Mouse (Mus musculus) myocyte (in vitro differentiated cells): ENCODE data around the gene Dnaja4.

Source experiments
- CEBPB ChIP-seq: IDR thresholded peaks from 2 replicates; pipeline ENCODE4 v1.6.1; 2011; ENCODE audit warnings: mild to moderate bottlenecking, moderate library complexity; ENCODE audit not compliant: poor library complexity, insufficient read depth, severe bottlenecking
- E2F4 ChIP-seq: IDR thresholded peaks from one replicate; pipeline ENCODE4 v1.6.1; 2011; ENCODE audit warnings: mild to moderate bottlenecking, control low read depth, moderate library complexity; ENCODE audit not compliant: insufficient read depth
- MAX ChIP-seq: IDR thresholded peaks from one replicate; pipeline ENCODE4 v1.6.1; 2011; ENCODE audit warnings: low read depth, mild to moderate bottlenecking, control low read depth
- MYOD1 ChIP-seq, 3 experiments: IDR thresholded peaks; one replicate each; pipeline ENCODE4 v1.6.1; 2011; ENCODE audit warnings: control low read depth in 2 of 3, low read depth in 2 of 3, mild to moderate bottlenecking in 2 of 3, moderate library complexity in 1 of 3; ENCODE audit not compliant: insufficient read length in 2 of 3, control insufficient read depth in 1 of 3
- POLR2A ChIP-seq: IDR thresholded peaks from one replicate; pipeline ENCODE4 v1.6.1; 2011; ENCODE audit warnings: low read depth, mild to moderate bottlenecking, control low read depth, moderate library complexity; ENCODE audit not compliant: insufficient read length
- POLR2AphosphoS2 ChIP-seq: IDR thresholded peaks from one replicate; pipeline ENCODE4 v1.6.1; 2011; ENCODE audit warnings: low read depth, control low read depth; ENCODE audit not compliant: insufficient read length
- SRF ChIP-seq: IDR thresholded peaks from one replicate; pipeline ENCODE4 v1.6.1; 2011; ENCODE audit warnings: low read depth; ENCODE audit not compliant: control insufficient read depth, insufficient read length
- USF1 ChIP-seq: IDR thresholded peaks from one replicate; pipeline ENCODE4 v1.6.1; 2011; ENCODE audit warnings: low read depth, mild to moderate bottlenecking, control low read depth, moderate library complexity

- TF ChIP-seq MYOD1 (IDR thresholded peaks at IDR 0.05; ENCODE audit: control insufficient read depth in 1 of 3, insufficient read length in 2 of 3, low read depth in 2 of 3) (no peak), POLR2A (no peak), MAX (no peak), USF1 (no peak), SRF (no peak), CEBPB (no peak), E2F4 (no peak), POLR2AphosphoS2 (no peak)
Measured at GRCm38 (mm10) chr9:54764091-54764490, 65.4 kb downstream of the Dnaja4 start.
